Mouse (Mus musculus) intestine, embryonic 16.5 days (tissue): ENCODE data around the gene Galnt6. TPM values are rescaled to one million over a fixed set of nuclear protein-coding genes. Genes with fewer than 3 reads are reported as not detected.

Experiments
- ATAC-seq: fragments of 200-750 bp; cut with Nextera tagmentation; 2 replicates; pipeline ENCODE4 v1.8.0; 2017; ENCODE audit warnings: moderate TSS enrichment, moderate library complexity
- H3K27ac ChIP-seq: fragments of 300-500 bp; sonication (generic); 2 replicates; pipeline ENCODE4 v1.5.1; 2014; ENCODE audit warnings: mild to moderate bottlenecking, low read length
- H3K27me3 ChIP-seq: fragments of 300-500 bp; sonication (generic); replicated peaks from 2 replicates; pipeline ENCODE4 v1.6.1; 2014; ENCODE audit warnings: low read length, control low read depth, mixed read lengths; ENCODE audit not compliant: control insufficient read depth, insufficient read depth
- H3K36me3 ChIP-seq: fragments of 300-500 bp; sonication (generic); 2 replicates; pipeline ENCODE4 v1.6.1; 2014; ENCODE audit warnings: low read length, control low read depth; ENCODE audit not compliant: control insufficient read depth, insufficient read depth
- H3K4me1 ChIP-seq: fragments of 300-500 bp; sonication (generic); 2 replicates; pipeline ENCODE4 v1.6.1; 2014; ENCODE audit warnings: low read length, control low read depth, mixed read lengths; ENCODE audit not compliant: control insufficient read depth, insufficient read depth
- H3K4me2 ChIP-seq: fragments of 300-500 bp; sonication (generic); 2 replicates; pipeline ENCODE4 v1.6.1; 2014; ENCODE audit warnings: low read depth, low read length, control low read depth
- H3K4me3 ChIP-seq: fragments of 300-500 bp; sonication (generic); 2 replicates; pipeline ENCODE4 v1.5.1; 2014; ENCODE audit warnings: mild to moderate bottlenecking, low read length
- H3K9ac ChIP-seq: fragments of 300-500 bp; sonication (generic); 2 replicates; pipeline ENCODE4 v1.6.1; 2014; ENCODE audit warnings: low read depth, low read length
- H3K9me3 ChIP-seq: fragments of 300-500 bp; sonication (generic); 2 replicates; pipeline ENCODE4 v1.6.1; 2016; ENCODE audit warnings: low read length, control low read depth; ENCODE audit not compliant: control insufficient read depth
- WGBS: fragments of 180-500 bp; shearing (Covaris S2); extraction: QIAGEN DNeasy Blood & Tissue Kit; methylation state at CpG from one replicate; pipeline ENCODE4 v1.1.7; 2014; 5-methylcytosine and 5-hydroxymethylcytosine counted together
- polyA plus RNA-seq: library from polyadenylated mRNA; unstranded; fragments of >200 nt; fragmentation: Nextera tagmentation; extraction: Ambion mirVana; gene quantifications from 2 replicates; pipeline ENCODE4 v1.2.1, GENCODE M21; 2015

Galnt6 gene
- polyA plus RNA-seq, 1 experiment from 2014 or later = 7.6 TPM

GRCm38 (mm10) chr15:100685255-100685654 lies 43.9 kb downstream of the Galnt6 start:
- Histone ChIP-seq H3K27ac (no peak overlapping the region), H3K4me3 (no peak overlapping the region), H3K9me3 (peaks cover under 1% of the 10 kb centered on the region; the same call in 1 of the 2 replicates), H3K27me3 (no peaks in the 10 kb centered on the region), H3K4me1 (peaks cover 15% of the 10 kb centered on the region), H3K36me3 (no peaks in the 10 kb centered on the region), H3K9ac (no peak overlapping the region), H3K4me2 (no peak overlapping the region)
- ATAC-seq = no peak
- WGBS = 24% methylated on average over 13 of the region's 13 CpGs

- Histone ChIP-seq H3K4me1 (peaks cover 15% of the 10 kb centered on the region), H3K4me3 (no peak overlapping the region), H3K27ac (no peak overlapping the region), H3K27me3 (no peaks in the 10 kb centered on the region), H3K9me3 (no peaks in the 10 kb centered on the region), H3K36me3 (no peaks in the 10 kb centered on the region), H3K4me2 (no peak overlapping the region), H3K9ac (no peak overlapping the region)
- peak; percentile 10; the same call in 1 of the 2 replicates for ATAC-seq
- 61% methylated on average over 10 of the region's 10 CpGs for WGBS
Observed at GRCm38 (mm10) chr15:100684450-100684849, 44.7 kb downstream of the Galnt6 start.

- ATAC-seq = 0 out of 2 replicates have a peak, but pooled peaks have one; percentile 4
- Histone ChIP-seq H3K9ac (no peak overlapping the region), H3K27me3 (no peaks in the 10 kb centered on the region), H3K4me3 (no peak overlapping the region), H3K4me1 (peaks cover 15% of the 10 kb centered on the region), H3K4me2 (no peak overlapping the region), H3K36me3 (no peaks in the 10 kb centered on the region), H3K27ac (no peak overlapping the region), H3K9me3 (no peaks in the 10 kb centered on the region)
- 50% methylated on average over 2 of the region's 2 CpGs for WGBS
Observed at GRCm38 (mm10) chr15:100683041-100683440, 46.1 kb downstream of the Galnt6 start.

- Histone ChIP-seq H3K4me2 (no peak overlapping the region), H3K27ac (no peak overlapping the region), H3K4me1 (peaks cover 7% of the 10 kb centered on the region; the same call in 1 of the 2 replicates), H3K9ac (no peak overlapping the region), H3K27me3 (no peaks in the 10 kb centered on the region), H3K4me3 (no peak overlapping the region), H3K36me3 (no peaks in the 10 kb centered on the region), H3K9me3 (no peaks in the 10 kb centered on the region)
- no peak for ATAC-seq
- 44% methylated on average over 7 of the region's 7 CpGs for WGBS
Observed at GRCm38 (mm10) chr15:100681770-100682169, 47.4 kb downstream of the Galnt6 start.

- Histone ChIP-seq H3K4me2 (no peak overlapping the region), H3K27me3 (no peaks in the 10 kb centered on the region), H3K36me3 (no peaks in the 10 kb centered on the region), H3K9me3 (no peaks in the 10 kb centered on the region), H3K4me1 (peaks cover 7% of the 10 kb centered on the region; the same call in 1 of the 2 replicates), H3K9ac (no peak overlapping the region), H3K4me3 (no peak overlapping the region), H3K27ac (no peak overlapping the region)
- ATAC-seq = no peak
- WGBS = 39% methylated on average over 3 of the region's 3 CpGs
Observed at GRCm38 (mm10) chr15:100680381-100680780, 48.8 kb downstream of the Galnt6 start.

- H3K9ac ChIP-seq = no peak overlapping the region
- no peaks in the 10 kb centered on the region for H3K27me3 ChIP-seq
- no peaks in the 10 kb centered on the region for H3K9me3 ChIP-seq
- 52% methylated on average over 14 of the region's 14 CpGs for WGBS
- H3K4me3 ChIP-seq = peak overlapping the region; percentile 13; the same call in 1 of the 2 replicates
- ATAC-seq = peak; percentile 65
- H3K36me3 ChIP-seq = no peaks in the 10 kb centered on the region
- peak overlapping the region; percentile 77 for H3K27ac ChIP-seq
- peak overlapping the region; percentile 28; the same call in 1 of the 2 replicates for H3K4me2 ChIP-seq
- H3K4me1 ChIP-seq = peaks cover 15% of the 10 kb centered on the region; the same call in 1 of the 2 replicates
Observed at GRCm38 (mm10) chr15:100679005-100679404, 50.2 kb downstream of the Galnt6 start.

GRCm38 (mm10) chr15:100678581-100678980 lies 50.6 kb downstream of the Galnt6 start:
- Histone ChIP-seq H3K4me2 (peak overlapping the region; percentile 28; the same call in 1 of the 2 replicates), H3K9ac (no peak overlapping the region), H3K27ac (peak overlapping the region; percentile 77), H3K4me3 (peak overlapping the region; percentile 13; the same call in 1 of the 2 replicates), H3K9me3 (no peaks in the 10 kb centered on the region), H3K4me1 (peaks cover 16% of the 10 kb centered on the region; the same call in 1 of the 2 replicates), H3K27me3 (no peaks in the 10 kb centered on the region), H3K36me3 (no peaks in the 10 kb centered on the region)
- ATAC-seq = peak; percentile 21
- WGBS = 55% methylated on average over 12 of the region's 12 CpGs

- Histone ChIP-seq H3K9me3 (no peaks in the 10 kb centered on the region), H3K27me3 (no peaks in the 10 kb centered on the region), H3K4me3 (no peak overlapping the region), H3K9ac (no peak overlapping the region), H3K27ac (no peak overlapping the region), H3K4me2 (no peak overlapping the region), H3K36me3 (no peaks in the 10 kb centered on the region), H3K4me1 (peaks cover 16% of the 10 kb centered on the region; the same call in 1 of the 2 replicates)
- no peak for ATAC-seq
- WGBS = 88% methylated on average over 8 of the region's 8 CpGs
Observed at GRCm38 (mm10) chr15:100677675-100678074, 51.5 kb downstream of the Galnt6 start.

- Histone ChIP-seq H3K4me2 (no peak overlapping the region), H3K27ac (no peak overlapping the region)
- WGBS = 93% methylated on average over 1 of the region's 1 CpGs
Observed at GRCm38 (mm10) chr15:100676521-100676920, 52.7 kb downstream of the Galnt6 start.

GRCm38 (mm10) chr15:100675486-100675885 lies 53.7 kb downstream of the Galnt6 start:
- 58% methylated on average over 3 of the region's 3 CpGs for WGBS
- Histone ChIP-seq H3K9ac (no peak overlapping the region), H3K9me3 (no peaks in the 10 kb centered on the region), H3K4me3 (no peak overlapping the region), H3K36me3 (no peaks in the 10 kb centered on the region), H3K4me2 (no peak overlapping the region), H3K4me1 (peaks cover 9% of the 10 kb centered on the region; the same call in 1 of the 2 replicates), H3K27me3 (no peaks in the 10 kb centered on the region), H3K27ac (0 out of 2 replicates have a peak overlapping the region, but pooled peaks have one; percentile 38)
- no peak for ATAC-seq

More at GRCm38 (mm10) chr15:100676521-100676920, 52.7 kb downstream of the Galnt6 start:
- no peak overlapping the region for H3K9ac ChIP-seq
- no peak overlapping the region for H3K4me3 ChIP-seq
- no peaks in the 10 kb centered on the region for H3K36me3 ChIP-seq
- no peaks in the 10 kb centered on the region for H3K27me3 ChIP-seq
- no peaks in the 10 kb centered on the region for H3K9me3 ChIP-seq
- H3K4me1 ChIP-seq = peaks cover 16% of the 10 kb centered on the region; the same call in 1 of the 2 replicates
- ATAC-seq = no peak
